Mouse (Mus musculus) kidney, adult 2 months (tissue): ENCODE measurements around the gene Ms4a14.

ENCODE experiments used
- CTCF ChIP-seq: fragments of 200-500 bp; conservative IDR thresholded peaks from 2 replicates; pipeline ENCODE4 v1.5.1; 2011; ENCODE audit warnings: low read depth, mild to moderate bottlenecking, control low read depth, low read length, moderate library complexity, mixed read lengths; ENCODE audit not compliant: insufficient read depth, insufficient read length
- POLR2A ChIP-seq: fragments of 200-500 bp; IDR thresholded peaks from one replicate; pipeline ENCODE4 v1.6.1; 2011; ENCODE audit warnings: low read depth, low read length, control low read depth

GRCm38 (mm10) chr19:11343992-11344391, 29.7 kb upstream of the Ms4a14 start:
- TF ChIP-seq POLR2A (no peak), CTCF (no peak)
